Mouse (Mus musculus) ES-E14 (cell line): ENCODE data around the gene Vav3.

Experiments
- CHD2 ChIP-seq: IDR thresholded peaks from 2 replicates; pipeline ENCODE4 v1.6.1; 2014; ENCODE audit warnings: mild to moderate bottlenecking, low read depth, low read length, inconsistent platforms
- HCFC1 ChIP-seq: IDR thresholded peaks from 2 replicates; pipeline ENCODE4 v1.6.1; 2012; ENCODE audit warnings: low read length, inconsistent platforms, borderline replicate concordance; ENCODE audit not compliant: insufficient read depth
- MAFK ChIP-seq: IDR thresholded peaks from 2 replicates; pipeline ENCODE4 v1.6.1; 2014; ENCODE audit warnings: mild to moderate bottlenecking, low read depth, low read length, inconsistent platforms; ENCODE audit not compliant: insufficient read depth
- ZC3H11A ChIP-seq: IDR thresholded peaks from 2 replicates; pipeline ENCODE4 v1.6.1; 2012; ENCODE audit warnings: low read depth, mild to moderate bottlenecking, inconsistent platforms, low read length, borderline replicate concordance
- ZNF384 ChIP-seq: IDR thresholded peaks from 2 replicates; pipeline ENCODE4 v1.6.1; 2012; ENCODE audit warnings: low read depth, low read length, inconsistent platforms

DNA sequence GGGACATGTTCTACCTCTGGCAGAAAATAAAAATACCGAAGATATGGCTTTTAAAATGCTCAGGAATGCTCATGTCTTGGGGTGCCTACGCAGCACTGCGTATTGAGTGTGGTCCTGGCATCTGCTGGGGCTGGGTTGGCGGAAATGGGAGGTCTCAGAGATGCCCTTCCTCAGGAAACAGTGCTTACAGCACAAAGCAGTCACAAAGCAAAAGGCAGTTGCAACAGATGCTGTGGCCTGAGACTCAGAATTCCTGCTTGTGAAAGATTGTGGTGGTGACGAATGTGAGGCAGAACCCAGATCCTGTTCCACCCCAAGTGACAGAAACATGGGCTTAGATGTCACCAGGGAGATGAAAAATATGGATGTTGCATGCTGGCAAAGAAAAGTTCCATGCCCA lies 21.4 kb downstream of the Vav3 start:
- no peak for TF ChIP-seq ZNF384
- no peak for TF ChIP-seq CHD2
- TF ChIP-seq HCFC1, result no peak
- no peak for TF ChIP-seq ZC3H11A
- TF ChIP-seq MAFK, result no peak
